Mouse (Mus musculus): ENCODE data around the gene Gbgt1. TPM values are rescaled to one million over a fixed set of nuclear protein-coding genes. Genes with fewer than 3 reads are reported as not detected.

The Gbgt1 gene
- polyA plus RNA-seq, 1 experiment from 2014 or later = 0.70 TPM

- no peak for ATAC-seq (ENCODE audit: low read depth)
- H3K4me2 ChIP-seq (ENCODE audit: low read depth, low read length) = no peak overlapping the region
- no peaks in the 10 kb centered on the region for H3K36me3 ChIP-seq (ENCODE audit: control insufficient read depth, insufficient read depth)
- 55% methylated on average over 8 of the region's 8 CpGs for WGBS (ENCODE audit: insufficient replicate concordance)
- H3K4me3 ChIP-seq (ENCODE audit: low read depth, low read length) = no peak overlapping the region
- H3K9me3 ChIP-seq (replicated peaks; ENCODE audit: control insufficient read depth, low read length) = no peaks in the 10 kb centered on the region
- no peak overlapping the region for H3K27ac ChIP-seq (ENCODE audit: low read length)
- no peak overlapping the region for H3K9ac ChIP-seq (ENCODE audit: low read depth, low read length)
- H3K4me1 ChIP-seq (ENCODE audit: control insufficient read depth, low read depth, low read length) = peaks cover 11% of the 10 kb centered on the region
- H3K27me3 ChIP-seq (ENCODE audit: control insufficient read depth, insufficient read depth, low read depth, low read length) = peaks cover 3% of the 10 kb centered on the region
Observed at GRCm38 (mm10) chr2:28537995-28538816, 41.5 kb downstream of the Gbgt1 start.

DNA sequence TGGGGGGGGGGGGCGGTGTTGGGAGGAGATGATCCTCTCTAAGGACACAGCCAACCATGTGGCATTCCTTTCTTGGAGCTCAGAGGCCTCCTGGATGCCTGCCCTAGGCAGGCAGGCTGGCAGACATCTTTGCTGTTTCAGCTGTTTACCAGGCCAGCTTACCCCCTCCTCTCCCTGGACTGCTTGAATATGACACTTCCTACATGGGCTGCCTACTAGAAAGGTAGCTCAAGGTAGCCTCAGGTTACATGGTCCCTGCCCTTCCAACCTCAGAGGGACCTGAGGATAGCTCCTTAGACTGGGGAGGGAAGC is 42.1 kb downstream of the Gbgt1 start:
- ATAC-seq (ENCODE audit: low read depth) = no peak
- WGBS (ENCODE audit: insufficient replicate concordance) = 42% methylated on average over 1 of the region's 1 CpGs
- no peaks in the 10 kb centered on the region for H3K9me3 ChIP-seq (replicated peaks; ENCODE audit: control insufficient read depth, low read length)

DNA sequence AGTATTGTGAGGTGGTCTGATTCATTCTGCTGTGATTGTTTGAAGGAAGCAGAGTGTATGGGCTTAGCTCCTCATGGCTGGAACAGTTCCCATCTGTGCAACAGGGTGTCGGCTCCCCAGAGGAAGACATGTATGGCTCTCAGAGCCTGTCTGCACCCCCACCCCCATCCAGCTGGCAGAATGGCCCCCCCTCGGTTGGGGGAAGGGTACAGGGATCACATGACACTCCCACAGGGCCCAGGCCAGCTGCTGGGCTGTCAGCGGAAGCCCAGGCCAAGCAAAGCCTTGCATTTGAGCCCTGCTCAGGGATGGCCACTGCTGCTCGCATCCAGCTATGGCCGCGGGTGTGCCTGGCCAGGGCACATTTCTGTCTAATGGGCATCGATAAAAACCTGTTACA is 42.5 kb downstream of the Gbgt1 start:
- no peak overlapping the region; the same call in 1 of the 2 replicates for H3K27ac ChIP-seq (ENCODE audit: low read length)
- peaks cover 11% of the 10 kb centered on the region for H3K4me1 ChIP-seq (ENCODE audit: control insufficient read depth, low read depth, low read length)
- no peaks in the 10 kb centered on the region for H3K36me3 ChIP-seq (ENCODE audit: control insufficient read depth, insufficient read depth)
- H3K4me2 ChIP-seq (ENCODE audit: low read depth, low read length) = no peak overlapping the region
- H3K9ac ChIP-seq (ENCODE audit: low read depth, low read length) = no peak overlapping the region
- H3K9me3 ChIP-seq (replicated peaks; ENCODE audit: control insufficient read depth, low read length) = no peaks in the 10 kb centered on the region
- peaks cover 3% of the 10 kb centered on the region for H3K27me3 ChIP-seq (ENCODE audit: control insufficient read depth, insufficient read depth, low read depth, low read length)
- no peak overlapping the region for H3K4me3 ChIP-seq (ENCODE audit: low read depth, low read length)
- WGBS (ENCODE audit: insufficient replicate concordance) = 61% methylated on average over 7 of the region's 7 CpGs
- no peak for ATAC-seq (ENCODE audit: low read depth)

More for the DNA sequence above, 42.1 kb downstream of the Gbgt1 start:
- peaks cover 11% of the 10 kb centered on the region for H3K4me1 ChIP-seq (ENCODE audit: control insufficient read depth, low read depth, low read length)
- H3K27me3 ChIP-seq (ENCODE audit: control insufficient read depth, insufficient read depth, low read depth, low read length) = peaks cover 3% of the 10 kb centered on the region
- no peak overlapping the region for H3K4me3 ChIP-seq (ENCODE audit: low read depth, low read length)
- H3K4me2 ChIP-seq (ENCODE audit: low read depth, low read length) = no peak overlapping the region
- no peak overlapping the region; the same call in 1 of the 2 replicates for H3K27ac ChIP-seq (ENCODE audit: low read length)
- H3K36me3 ChIP-seq (ENCODE audit: control insufficient read depth, insufficient read depth) = no peaks in the 10 kb centered on the region
- no peak overlapping the region for H3K9ac ChIP-seq (ENCODE audit: low read depth, low read length)

- 33% methylated on average over 2 of the region's 2 CpGs for WGBS (ENCODE audit: insufficient replicate concordance)
- Histone ChIP-seq H3K4me2 (ENCODE audit: low read depth, low read length) (no peak overlapping the region), H3K27me3 (ENCODE audit: control insufficient read depth, insufficient read depth, low read depth, low read length) (no peaks in the 10 kb centered on the region; the same call in none of the 2 replicates), H3K4me3 (ENCODE audit: low read depth, low read length) (no peak overlapping the region), H3K9ac (ENCODE audit: low read depth, low read length) (no peak overlapping the region), H3K9me3 (replicated peaks; ENCODE audit: control insufficient read depth, low read length) (no peaks in the 10 kb centered on the region), H3K4me1 (ENCODE audit: control insufficient read depth, low read depth, low read length) (peaks cover 11% of the 10 kb centered on the region), H3K27ac (ENCODE audit: low read length) (no peak overlapping the region; the same call in 1 of the 2 replicates), H3K36me3 (ENCODE audit: control insufficient read depth, insufficient read depth) (no peaks in the 10 kb centered on the region)
- ATAC-seq (ENCODE audit: low read depth) = peak; percentile 46; the same call in 1 of the 2 replicates
Observed at GRCm38 (mm10) chr2:28539949-28540348, 43.3 kb downstream of the Gbgt1 start.

- H3K27me3 ChIP-seq (ENCODE audit: control insufficient read depth, insufficient read depth, low read depth, low read length) = no peaks in the 10 kb centered on the region; the same call in 1 of the 2 replicates
- WGBS (ENCODE audit: insufficient replicate concordance) = 50% methylated on average over 8 of the region's 8 CpGs
- H3K9ac ChIP-seq (ENCODE audit: low read depth, low read length) = no peak overlapping the region
- H3K4me1 ChIP-seq (ENCODE audit: control insufficient read depth, low read depth, low read length) = peaks cover 11% of the 10 kb centered on the region
- ATAC-seq (ENCODE audit: low read depth) = no peak
- H3K4me2 ChIP-seq (ENCODE audit: low read depth, low read length) = no peak overlapping the region
- H3K4me3 ChIP-seq (ENCODE audit: low read depth, low read length) = no peak overlapping the region
- H3K36me3 ChIP-seq (ENCODE audit: control insufficient read depth, insufficient read depth) = no peaks in the 10 kb centered on the region
- no peaks in the 10 kb centered on the region for H3K9me3 ChIP-seq (replicated peaks; ENCODE audit: control insufficient read depth, low read length)
- no peak overlapping the region for H3K27ac ChIP-seq (ENCODE audit: low read length)
Observed at GRCm38 (mm10) chr2:28540587-28541227, 44.0 kb downstream of the Gbgt1 start.

GRCm38 (mm10) chr2:28543894-28544293 is 47.2 kb downstream of the Gbgt1 start:
- H3K9me3 ChIP-seq (replicated peaks; ENCODE audit: control insufficient read depth, low read length) = no peaks in the 10 kb centered on the region
- no peak overlapping the region for H3K27ac ChIP-seq (ENCODE audit: low read length)
- H3K4me3 ChIP-seq (ENCODE audit: low read depth, low read length) = no peak overlapping the region
- H3K9ac ChIP-seq (ENCODE audit: low read depth, low read length) = no peak overlapping the region
- no peak for ATAC-seq (ENCODE audit: low read depth)
- H3K27me3 ChIP-seq (ENCODE audit: control insufficient read depth, insufficient read depth, low read depth, low read length) = no peaks in the 10 kb centered on the region
- no peaks in the 10 kb centered on the region for H3K36me3 ChIP-seq (ENCODE audit: control insufficient read depth, insufficient read depth)
- peaks cover 11% of the 10 kb centered on the region for H3K4me1 ChIP-seq (ENCODE audit: control insufficient read depth, low read depth, low read length)
- H3K4me2 ChIP-seq (ENCODE audit: low read depth, low read length) = no peak overlapping the region
- 67% methylated on average over 8 of the region's 8 CpGs for WGBS (ENCODE audit: insufficient replicate concordance)

DNA sequence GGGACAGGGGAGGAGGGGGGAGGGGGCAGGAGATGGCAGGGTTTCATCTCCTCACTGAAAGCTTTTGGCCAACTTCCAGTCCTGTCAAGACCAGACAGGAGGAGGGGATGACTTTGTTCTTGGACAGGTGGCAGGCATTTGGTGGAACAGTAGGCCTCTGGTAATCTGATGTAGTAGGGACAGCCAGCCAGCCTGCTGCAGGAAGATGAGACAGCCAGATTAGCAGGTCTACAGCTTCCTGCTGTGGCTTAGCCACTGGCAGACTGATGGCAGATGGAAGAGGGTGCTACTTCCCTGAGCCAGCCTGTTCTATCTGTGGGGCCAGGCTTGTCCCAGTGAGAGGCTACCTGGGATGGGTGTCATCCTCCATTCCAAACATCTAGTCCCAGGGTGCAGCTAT is 49.3 kb downstream of the Gbgt1 start:
- no peak overlapping the region for H3K4me2 ChIP-seq (ENCODE audit: low read depth, low read length)
- H3K9me3 ChIP-seq (replicated peaks; ENCODE audit: control insufficient read depth, low read length) = no peaks in the 10 kb centered on the region
- no peak overlapping the region for H3K27ac ChIP-seq (ENCODE audit: low read length)
- H3K36me3 ChIP-seq (ENCODE audit: control insufficient read depth, insufficient read depth) = no peaks in the 10 kb centered on the region
- no peak overlapping the region for H3K9ac ChIP-seq (ENCODE audit: low read depth, low read length)
- ATAC-seq (ENCODE audit: low read depth) = no peak
- no peaks in the 10 kb centered on the region for H3K4me1 ChIP-seq (ENCODE audit: control insufficient read depth, low read depth, low read length)
- no peak overlapping the region for H3K4me3 ChIP-seq (ENCODE audit: low read depth, low read length)
- no peaks in the 10 kb centered on the region for H3K27me3 ChIP-seq (ENCODE audit: control insufficient read depth, insufficient read depth, low read depth, low read length)

- 58% methylated on average over 6 of the region's 6 CpGs for WGBS (ENCODE audit: insufficient replicate concordance)
- Histone ChIP-seq H3K4me1 (ENCODE audit: control insufficient read depth, low read depth, low read length) (no peaks in the 10 kb centered on the region), H3K4me2 (ENCODE audit: low read depth, low read length) (no peak overlapping the region), H3K36me3 (ENCODE audit: control insufficient read depth, insufficient read depth) (no peaks in the 10 kb centered on the region), H3K9ac (ENCODE audit: low read depth, low read length) (no peak overlapping the region), H3K27me3 (ENCODE audit: control insufficient read depth, insufficient read depth, low read depth, low read length) (no peaks in the 10 kb centered on the region), H3K27ac (ENCODE audit: low read length) (no peak overlapping the region), H3K4me3 (ENCODE audit: low read depth, low read length) (no peak overlapping the region), H3K9me3 (replicated peaks; ENCODE audit: control insufficient read depth, low read length) (no peaks in the 10 kb centered on the region)
- no peak for ATAC-seq (ENCODE audit: low read depth)
Observed at GRCm38 (mm10) chr2:28546560-28546959, 49.9 kb downstream of the Gbgt1 start.

All from liver, embryonic 16.5 days (tissue).